Mouse (Mus musculus) ES-CJ7 (cell line): ENCODE results near the gene Olfr432.
"Not testable (repeated sequence)": the region's sequence is repeated elsewhere in the genome, so short reads cannot be mapped to it uniquely, and the experiment has no call there.

Source experiments
- DNase-seq: peaks from one replicate; pipeline ENCODE4 v3.0.0; 2011; ENCODE audit warnings: low read depth, low spot score

The Olfr432 gene

GRCm38 (mm10) chr1:174048893-174049292 is at the start of gene Olfr432:
Gene Olfr432 (plus strand): TSS chr1:174049205.
- no peak for DNase-seq

DNA sequence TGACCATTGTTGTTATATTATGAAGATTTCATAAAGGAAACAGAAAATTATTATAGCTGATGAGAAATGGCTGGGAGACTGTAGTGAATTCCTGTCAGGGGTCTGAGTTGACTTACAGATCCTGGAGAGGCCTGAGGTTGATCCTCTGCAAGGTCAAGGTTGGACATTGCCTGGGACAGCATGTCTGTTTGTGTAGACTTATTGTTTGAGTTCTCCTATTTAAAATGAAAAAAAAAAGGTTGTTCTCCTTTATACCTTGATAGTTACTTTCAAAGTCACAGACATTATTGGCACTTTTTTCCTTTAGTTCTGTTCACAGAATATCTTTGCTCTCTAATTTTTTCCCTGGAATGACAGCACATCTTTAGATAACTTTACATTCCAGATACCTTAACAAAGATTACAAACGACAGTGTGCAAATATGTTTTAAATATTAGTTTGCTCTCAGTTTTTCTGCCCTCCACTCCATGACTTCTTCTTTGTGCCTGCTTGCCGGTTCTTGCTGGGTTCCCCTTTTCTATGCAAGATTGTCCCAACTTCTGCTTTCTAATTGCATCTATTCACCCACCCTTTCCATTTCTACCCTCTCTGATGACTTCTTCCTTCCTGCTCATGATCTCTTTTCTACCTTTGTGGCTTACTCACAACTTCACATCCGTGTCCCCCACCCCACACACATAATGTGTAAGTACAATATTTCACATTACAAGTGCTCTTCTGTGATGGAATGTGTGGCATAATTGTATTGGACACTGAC is 44.5 kb upstream of the Olfr432 start:
- not testable (repeated sequence) for DNase-seq

- not testable (repeated sequence) for DNase-seq
Observed at GRCm38 (mm10) chr1:174007050-174007449, 42.0 kb upstream of the Olfr432 start.

- DNase-seq: no peak
Observed at GRCm38 (mm10) chr1:174031698-174032097, 17.3 kb upstream of the Olfr432 start, which contains the start of gene Ifi205. Gene Ifi205 (minus strand): TSS chr1:174031810.

DNA sequence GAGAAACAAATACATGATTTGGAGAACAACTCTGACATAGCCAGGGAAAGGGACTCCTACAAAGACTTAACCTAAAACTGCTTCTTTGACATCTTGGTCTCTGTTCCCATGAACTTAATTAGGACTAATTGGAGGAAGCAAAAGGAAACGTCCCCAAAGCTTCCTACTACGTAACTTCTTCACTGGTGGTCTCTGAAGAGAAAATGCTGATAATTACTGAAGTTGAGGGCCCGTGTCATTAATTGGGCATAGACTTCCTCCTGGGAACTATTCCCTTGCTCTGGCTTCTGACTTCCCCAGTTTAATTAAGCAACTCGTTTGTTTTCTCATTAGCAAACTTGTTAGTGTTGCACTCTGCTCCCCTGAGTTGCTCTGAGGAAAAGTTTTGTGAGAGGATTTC is 13.2 kb upstream of the Olfr432 start:
- no peak for DNase-seq

DNA sequence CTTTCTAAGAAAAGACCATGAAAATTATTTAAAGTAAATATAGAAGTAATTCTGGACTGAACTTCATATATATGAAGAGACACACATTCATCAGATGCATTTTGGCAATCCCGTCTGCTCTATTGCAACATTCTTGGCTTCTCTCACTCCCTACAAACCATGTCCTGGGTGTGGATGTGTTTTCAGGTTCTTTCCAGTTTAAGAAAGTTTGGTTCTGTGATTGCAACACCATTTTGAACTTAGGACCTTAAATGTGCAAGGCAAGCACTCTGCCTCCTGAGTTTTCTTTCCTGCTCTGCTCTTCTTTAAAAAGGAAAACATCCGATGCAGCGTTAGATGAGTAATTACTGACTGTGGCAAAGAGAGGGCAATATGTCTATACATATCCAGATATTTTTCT is 10.5 kb upstream of the Olfr432 start:
- DNase-seq: no peak

GRCm38 (mm10) chr1:174040523-174041177 is 8.4 kb upstream of the Olfr432 start, which contains the start of gene Olfr433:
Gene Olfr433 (plus strand): TSS chr1:174040705.
- no peak for DNase-seq

DNA sequence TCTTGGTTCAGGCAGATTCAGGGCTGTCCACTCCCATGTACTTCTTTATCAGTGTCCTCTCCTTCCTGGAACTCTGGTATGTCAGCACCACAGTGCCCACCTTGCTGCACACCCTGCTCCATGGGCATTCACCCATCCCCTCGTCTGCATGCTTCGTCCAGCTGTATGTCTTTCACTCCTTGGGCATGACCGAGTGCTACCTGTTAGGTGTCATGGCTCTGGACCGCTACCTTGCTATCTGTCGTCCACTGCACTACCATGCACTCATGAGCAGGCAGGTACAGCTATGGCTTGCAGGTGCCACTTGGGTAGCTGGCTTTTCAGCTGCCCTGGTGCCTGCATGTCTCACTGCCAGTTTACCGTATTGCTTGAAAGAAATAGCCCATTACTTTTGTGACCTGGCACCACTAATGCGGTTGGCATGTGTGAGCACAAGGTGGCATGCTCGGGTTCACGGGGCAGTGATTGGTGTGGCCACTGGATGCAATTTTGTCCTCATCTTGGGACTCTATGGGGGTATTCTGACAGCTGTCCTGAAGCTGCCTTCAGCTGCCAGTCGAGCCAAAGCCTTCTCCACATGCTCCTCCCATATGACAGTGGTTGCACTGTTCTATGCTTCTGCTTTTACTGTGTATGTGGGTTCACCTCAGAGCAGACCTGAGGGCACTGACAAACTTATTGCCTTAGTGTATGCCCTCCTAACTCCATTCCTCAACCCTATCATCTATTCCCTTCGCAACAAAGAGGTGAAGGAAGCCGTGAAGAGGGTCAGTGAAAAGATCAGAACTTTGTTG is 6.7 kb upstream of the Olfr432 start:
- DNase-seq: not testable (repeated sequence)

- DNase-seq: no peak
Observed at GRCm38 (mm10) chr1:174044431-174044830, 4.6 kb upstream of the Olfr432 start.

- not testable (repeated sequence) for DNase-seq
Observed at GRCm38 (mm10) chr1:174048227-174048626, 778 bp upstream of the Olfr432 start.

DNA sequence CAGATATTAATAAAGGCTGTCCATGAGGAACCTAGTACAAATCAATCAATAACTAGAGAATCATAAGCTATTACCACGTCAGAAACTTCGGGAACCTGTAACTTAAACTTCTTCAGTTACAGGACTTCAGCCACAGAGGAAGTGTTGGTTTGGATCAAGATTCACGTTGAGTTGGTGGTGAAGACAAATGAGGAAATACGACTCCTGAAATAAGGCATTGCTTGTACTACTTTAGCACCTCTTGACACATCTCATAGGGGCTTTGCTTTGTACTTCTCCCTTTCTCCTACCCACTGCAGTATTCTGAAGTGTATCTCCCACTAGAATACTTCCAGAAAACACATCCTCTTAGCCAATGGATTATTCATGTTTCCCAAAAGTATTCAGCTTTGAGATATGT is 352 bp downstream of the Olfr432 start:
- DNase-seq: not testable (repeated sequence)

GRCm38 (mm10) chr1:174050532-174050931 is 1.5 kb downstream of the Olfr432 start:
- DNase-seq: no peak

DNA sequence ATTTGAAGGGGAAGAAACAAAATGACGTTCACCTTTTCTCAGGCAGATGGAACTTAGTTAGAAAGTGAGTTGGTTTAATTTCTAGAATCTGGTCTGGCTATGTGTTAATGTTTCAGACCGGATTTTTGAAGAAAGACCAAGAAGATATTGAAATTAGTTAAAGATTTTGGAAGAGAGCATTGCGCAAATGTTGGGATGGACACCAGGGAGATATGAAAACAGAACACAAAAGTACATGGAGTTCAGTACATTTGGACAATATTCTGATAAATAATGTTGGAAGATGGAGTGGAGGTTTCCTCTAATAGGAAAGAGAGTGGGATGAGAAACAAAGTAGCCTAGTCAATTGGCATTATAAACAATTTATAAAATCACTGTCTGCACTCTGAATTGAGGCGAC is 2.5 kb downstream of the Olfr432 start:
- DNase-seq: no peak

- DNase-seq: no peak
Observed at GRCm38 (mm10) chr1:174051931-174052536, 3.0 kb downstream of the Olfr432 start.

DNA sequence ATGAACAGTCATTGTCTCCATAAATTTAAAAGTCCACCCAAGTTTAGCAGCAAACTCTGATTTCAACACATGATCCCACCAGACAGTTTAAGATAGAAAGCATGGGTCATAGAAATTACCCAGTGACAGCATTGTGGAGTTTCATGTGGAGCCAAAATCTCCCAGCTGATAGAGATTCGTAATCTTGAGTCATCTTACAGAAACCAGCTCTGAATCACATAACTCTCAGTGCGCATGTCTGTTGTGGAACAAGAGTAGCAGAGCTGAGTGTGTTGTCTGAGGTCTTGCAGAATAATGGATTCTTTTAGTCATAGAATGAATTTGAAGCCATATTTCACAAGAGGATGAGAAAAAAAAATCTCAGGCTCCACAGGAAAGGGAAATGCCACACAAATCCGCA is 4.0 kb downstream of the Olfr432 start:
- no peak for DNase-seq

GRCm38 (mm10) chr1:174055248-174055647 is 6.2 kb downstream of the Olfr432 start:
- DNase-seq: no peak

DNA sequence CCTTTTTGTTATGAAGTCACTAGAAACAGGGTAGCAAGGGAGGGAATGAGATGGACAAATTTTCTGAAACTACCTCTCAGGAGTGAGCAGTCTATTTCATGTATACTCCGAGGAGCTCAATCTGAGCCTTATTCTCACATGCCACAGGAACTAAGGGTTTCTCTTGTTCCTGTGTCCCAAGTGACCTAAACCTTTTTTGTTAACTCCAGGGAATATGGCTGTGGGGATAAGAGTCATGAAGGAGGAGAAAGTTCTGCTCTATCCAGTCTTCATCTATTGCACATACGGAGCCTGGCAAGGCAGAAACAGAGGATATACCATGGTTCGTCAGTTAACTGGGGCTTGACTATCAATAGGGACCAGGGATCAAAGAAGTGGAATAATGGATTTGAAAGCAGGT is 17.3 kb downstream of the Olfr432 start, which contains the start of gene Olfr430:
Gene Olfr430 (plus strand): TSS at position 301 of the 400 bp plus-strand sequence.
- DNase-seq: no peak

DNA sequence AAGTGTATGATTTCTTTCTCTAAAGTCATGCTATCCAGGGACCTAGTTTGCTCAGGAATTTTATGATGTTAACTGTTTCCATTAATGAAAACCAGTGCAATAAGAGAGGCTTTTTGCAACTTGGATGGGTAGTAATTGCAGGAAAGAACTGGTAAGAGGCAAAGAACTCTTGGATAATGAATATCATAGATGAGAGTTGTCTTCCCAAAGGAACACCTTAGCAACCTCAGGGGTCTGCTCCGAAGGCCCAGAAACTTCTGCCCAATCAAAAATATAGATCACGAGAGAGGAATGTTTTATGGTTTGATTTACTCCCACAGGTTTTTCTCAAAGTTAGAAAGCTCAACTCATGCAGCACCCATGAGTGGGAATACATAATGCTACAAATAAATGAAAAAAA is 35.0 kb downstream of the Olfr432 start, which contains the start of gene Olfr429:
Gene Olfr429 (plus strand): TSS at position 301 of the 400 bp plus-strand sequence.
- no peak for DNase-seq

GRCm38 (mm10) chr1:174096591-174096990 is 47.6 kb downstream of the Olfr432 start, which contains the start of gene Olfr427:
Gene Olfr427 (plus strand): TSS chr1:174096891.
- DNase-seq: no peak

GRCm38 (mm10) chr1:174103735-174104134 is 54.7 kb downstream of the Olfr432 start:
- DNase-seq: peak; percentile 14
